Mouse (Mus musculus) splenic B cell, adult 2 months (primary cell): ENCODE measurements around the gene D5Ertd579e.

Source experiments
- DNase-seq: peaks from one replicate; pipeline ENCODE4 v3.0.0-alpha.2; 2011; ENCODE audit warnings: low read depth, low spot score
- H3K27me3 ChIP-seq: 2 replicates; pipeline ENCODE4 v1.6.1; 2012; ENCODE audit warnings: mild to moderate bottlenecking, low read length, moderate library complexity, mixed read lengths; ENCODE audit not compliant: control insufficient read depth, poor library complexity, insufficient read depth, severe bottlenecking
- H3K36me3 ChIP-seq: 2 replicates; pipeline ENCODE4 v1.6.1; 2012; ENCODE audit warnings: mild to moderate bottlenecking, low read length, moderate library complexity, mixed read lengths; ENCODE audit not compliant: control insufficient read depth, poor library complexity, insufficient read depth, severe bottlenecking

Gene D5Ertd579e

GRCm38 (mm10) chr5:36727136-36727535, 31.3 kb upstream of the D5Ertd579e start:
- Histone ChIP-seq H3K27me3 (no peaks in the 10 kb centered on the region), H3K36me3 (no peaks in the 10 kb centered on the region)
- DNase-seq: no peak

GRCm38 (mm10) chr5:36726387-36726801, 30.6 kb upstream of the D5Ertd579e start:
- peak; percentile 55 for DNase-seq
- Histone ChIP-seq H3K27me3 (no peaks in the 10 kb centered on the region), H3K36me3 (no peaks in the 10 kb centered on the region)

GRCm38 (mm10) chr5:36725861-36726260, 30.0 kb upstream of the D5Ertd579e start:
- DNase-seq: no peak
- Histone ChIP-seq H3K27me3 (no peaks in the 10 kb centered on the region), H3K36me3 (no peaks in the 10 kb centered on the region)

GRCm38 (mm10) chr5:36724274-36724673, 28.4 kb upstream of the D5Ertd579e start:
- H3K27me3 ChIP-seq: no peaks in the 10 kb centered on the region
- H3K36me3 ChIP-seq: no peaks in the 10 kb centered on the region
- no peak for DNase-seq

- no peak for DNase-seq
- H3K27me3 ChIP-seq: no peaks in the 10 kb centered on the region
- no peaks in the 10 kb centered on the region for H3K36me3 ChIP-seq
Observed at GRCm38 (mm10) chr5:36723356-36723755, 27.5 kb upstream of the D5Ertd579e start.

- no peaks in the 10 kb centered on the region for H3K27me3 ChIP-seq
- H3K36me3 ChIP-seq: no peaks in the 10 kb centered on the region
- DNase-seq: no peak
Observed at GRCm38 (mm10) chr5:36722415-36722856, 26.6 kb upstream of the D5Ertd579e start.

- Histone ChIP-seq H3K27me3 (no peaks in the 10 kb centered on the region), H3K36me3 (no peaks in the 10 kb centered on the region)
- DNase-seq: no peak
Observed at GRCm38 (mm10) chr5:36720710-36721375, 25.0 kb upstream of the D5Ertd579e start.

- Histone ChIP-seq H3K36me3 (no peaks in the 10 kb centered on the region), H3K27me3 (no peaks in the 10 kb centered on the region)
- DNase-seq: no peak
Observed at GRCm38 (mm10) chr5:36720219-36720618, 24.4 kb upstream of the D5Ertd579e start.

- no peak for DNase-seq
- H3K36me3 ChIP-seq: no peaks in the 10 kb centered on the region
Observed at GRCm38 (mm10) chr5:36719601-36720000, 23.8 kb upstream of the D5Ertd579e start.

GRCm38 (mm10) chr5:36719135-36719534, 23.3 kb upstream of the D5Ertd579e start:
- no peak for DNase-seq
- Histone ChIP-seq H3K36me3 (no peaks in the 10 kb centered on the region), H3K27me3 (no peaks in the 10 kb centered on the region)

More at GRCm38 (mm10) chr5:36719601-36720000, 23.8 kb upstream of the D5Ertd579e start:
- H3K27me3 ChIP-seq: no peaks in the 10 kb centered on the region

GRCm38 (mm10) chr5:36717889-36718288, 22.1 kb upstream of the D5Ertd579e start:
- DNase-seq: no peak
- H3K27me3 ChIP-seq: no peaks in the 10 kb centered on the region
- H3K36me3 ChIP-seq: no peaks in the 10 kb centered on the region

GRCm38 (mm10) chr5:36716816-36717215, 21.0 kb upstream of the D5Ertd579e start:
- no peak for DNase-seq
- Histone ChIP-seq H3K36me3 (no peaks in the 10 kb centered on the region), H3K27me3 (no peaks in the 10 kb centered on the region)

- no peaks in the 10 kb centered on the region for H3K36me3 ChIP-seq
- no peaks in the 10 kb centered on the region for H3K27me3 ChIP-seq
- no peak for DNase-seq
Observed at GRCm38 (mm10) chr5:36714832-36715231, 19.0 kb upstream of the D5Ertd579e start.

- H3K36me3 ChIP-seq: no peaks in the 10 kb centered on the region
- DNase-seq: no peak
- no peaks in the 10 kb centered on the region for H3K27me3 ChIP-seq
Observed at GRCm38 (mm10) chr5:36713693-36714092, 17.9 kb upstream of the D5Ertd579e start.

- Histone ChIP-seq H3K36me3 (no peaks in the 10 kb centered on the region), H3K27me3 (no peaks in the 10 kb centered on the region)
- peak; percentile 85 for DNase-seq
Observed at GRCm38 (mm10) chr5:36712553-36713534, 17.0 kb upstream of the D5Ertd579e start.
